Mouse (Mus musculus) thymus, adult 18-20 months (tissue): ENCODE results near the gene Ppia.
"Not testable (repeated sequence)": the region's sequence is repeated elsewhere in the genome, so short reads cannot be mapped to it uniquely, and the experiment has no call there.

Source experiments
- DNase-seq, 2 experiments: peaks; one replicate each; pipeline ENCODE4 v3.0.0; 2022; ENCODE audit warnings: mixed read lengths in 2 of 2

Ppia gene

DNA sequence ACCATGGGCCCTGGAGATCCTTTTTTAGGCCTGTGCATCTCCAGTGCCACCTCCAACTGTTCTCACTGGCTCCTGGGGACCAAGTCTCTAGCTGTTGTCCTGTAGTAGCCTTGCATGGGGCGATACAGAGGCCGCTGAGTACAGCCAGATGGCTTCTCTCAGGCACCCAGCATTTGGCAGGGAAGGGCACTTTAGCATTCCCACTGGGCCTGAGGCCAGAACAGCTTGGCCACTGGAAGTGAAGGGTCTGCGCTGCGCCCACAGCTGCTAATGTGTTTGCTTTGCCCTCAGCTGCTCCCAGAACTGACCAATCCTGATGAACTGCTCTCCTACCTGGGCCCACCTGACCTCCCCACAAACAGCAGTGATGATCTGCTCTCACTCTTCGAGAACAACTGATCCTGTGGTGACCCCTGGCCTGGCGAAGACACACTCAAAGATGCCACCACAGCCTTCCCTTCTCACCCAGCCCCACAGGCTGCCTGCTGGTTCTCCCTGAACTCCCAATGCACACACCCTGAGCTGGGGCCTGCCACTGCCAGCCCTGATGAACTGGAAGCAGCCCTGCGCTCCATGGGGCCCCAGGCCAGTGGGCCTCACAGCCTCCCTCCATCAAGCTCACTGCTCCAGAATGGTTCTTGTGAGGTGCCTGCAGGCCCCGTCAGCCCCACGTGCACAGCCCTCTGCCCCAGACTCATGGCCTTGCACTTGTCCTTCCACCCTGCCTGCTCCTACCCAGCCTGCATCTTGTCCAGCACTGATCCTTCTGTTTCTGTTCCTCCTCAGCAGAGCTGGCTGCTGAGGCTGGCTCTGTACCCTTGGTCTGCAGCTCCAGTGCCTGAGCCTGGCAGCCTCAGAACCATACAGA is 10.3 kb upstream of the Ppia start:
- DNase-seq = no peak

DNA sequence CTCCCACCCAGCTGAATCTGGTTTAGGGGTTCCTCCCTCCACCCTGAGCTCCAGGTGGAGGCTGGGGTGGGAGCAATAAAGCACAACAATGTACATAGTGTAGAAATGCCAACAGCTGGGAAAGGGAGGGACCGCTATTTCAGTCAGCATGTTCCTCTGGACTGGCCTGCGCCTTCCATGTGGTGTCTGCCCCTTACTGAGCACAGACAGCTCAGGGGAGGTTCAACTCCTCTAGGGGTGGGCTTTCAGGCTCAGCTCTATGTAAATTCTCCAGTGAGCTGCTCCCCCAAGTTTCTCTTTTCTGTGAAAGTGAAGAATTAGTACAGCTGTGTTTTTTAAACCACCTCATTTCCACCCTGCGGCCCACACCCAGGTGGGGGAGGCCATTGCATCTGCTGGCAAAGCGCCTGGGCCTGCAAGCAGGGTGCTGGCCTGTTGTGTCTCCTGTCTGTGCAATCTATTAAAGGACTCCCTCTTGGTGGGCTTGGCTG is 9.6 kb upstream of the Ppia start:
- no peak for DNase-seq

DNA sequence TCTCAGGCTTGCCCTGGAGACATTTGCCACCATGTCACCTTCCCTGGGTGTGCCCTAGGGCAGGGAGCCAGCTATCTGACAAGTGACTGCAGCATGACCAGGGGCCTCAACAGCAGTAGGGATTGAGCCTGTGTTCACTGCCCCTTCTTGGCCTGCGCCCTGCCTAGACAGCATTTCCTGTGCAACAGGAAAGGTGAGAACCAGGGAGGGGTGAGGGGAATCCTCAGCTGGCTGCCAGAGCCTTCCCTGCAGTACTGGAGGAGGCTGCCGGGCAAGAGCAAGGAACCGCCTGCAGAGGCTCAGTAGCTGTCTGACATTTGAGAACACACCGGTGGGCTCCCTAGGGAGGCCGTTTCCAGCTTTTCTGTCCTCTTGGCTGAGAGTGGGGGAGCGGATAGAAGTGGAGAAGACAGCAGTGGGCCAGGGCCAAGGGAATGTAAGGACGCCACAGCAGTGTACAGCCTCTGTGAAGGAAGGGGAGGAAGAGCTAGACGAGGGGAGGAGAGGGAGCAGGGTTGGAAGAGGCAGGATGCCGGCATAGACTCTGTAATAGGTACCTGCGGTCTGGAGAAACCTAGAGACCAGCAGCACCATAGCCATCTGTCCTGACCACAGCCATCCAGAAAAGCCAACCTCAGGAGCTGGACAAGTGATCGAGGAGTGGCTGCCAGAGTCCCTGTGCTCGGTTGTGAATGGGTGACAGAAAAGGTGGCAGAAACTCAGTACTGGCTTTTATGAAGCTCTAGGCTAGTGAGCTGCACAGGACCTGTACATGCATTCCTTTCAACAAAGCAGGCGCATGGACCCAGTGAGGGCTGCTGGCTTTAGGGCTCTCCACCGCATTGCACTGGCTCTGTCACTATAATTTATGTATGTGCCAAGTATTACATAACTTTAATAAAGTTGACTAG is 8.7 kb upstream of the Ppia start:
- peak; percentile 52 to 58 for DNase-seq

DNA sequence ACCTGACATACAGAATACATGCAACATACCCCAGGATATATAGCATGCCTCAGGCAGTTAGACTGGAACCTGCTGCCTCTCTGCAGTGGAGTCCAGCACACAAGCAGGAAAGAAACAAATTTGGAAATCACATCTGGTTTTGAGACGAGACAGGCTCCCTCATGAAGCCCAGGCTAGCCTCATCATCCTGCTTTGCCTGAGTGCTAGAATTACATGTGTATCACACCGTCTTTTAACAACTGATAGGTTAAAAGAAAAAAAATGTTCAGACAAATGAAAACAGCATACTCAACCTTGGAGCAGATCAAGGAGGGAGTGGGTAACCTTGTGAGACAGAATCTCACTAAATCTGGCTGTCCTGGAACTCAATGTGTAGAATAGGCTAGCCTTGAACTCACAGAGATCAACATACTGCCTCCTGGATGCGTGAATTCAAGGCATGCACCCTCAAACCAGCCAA is 8.1 kb upstream of the Ppia start:
- DNase-seq = no peak

DNA sequence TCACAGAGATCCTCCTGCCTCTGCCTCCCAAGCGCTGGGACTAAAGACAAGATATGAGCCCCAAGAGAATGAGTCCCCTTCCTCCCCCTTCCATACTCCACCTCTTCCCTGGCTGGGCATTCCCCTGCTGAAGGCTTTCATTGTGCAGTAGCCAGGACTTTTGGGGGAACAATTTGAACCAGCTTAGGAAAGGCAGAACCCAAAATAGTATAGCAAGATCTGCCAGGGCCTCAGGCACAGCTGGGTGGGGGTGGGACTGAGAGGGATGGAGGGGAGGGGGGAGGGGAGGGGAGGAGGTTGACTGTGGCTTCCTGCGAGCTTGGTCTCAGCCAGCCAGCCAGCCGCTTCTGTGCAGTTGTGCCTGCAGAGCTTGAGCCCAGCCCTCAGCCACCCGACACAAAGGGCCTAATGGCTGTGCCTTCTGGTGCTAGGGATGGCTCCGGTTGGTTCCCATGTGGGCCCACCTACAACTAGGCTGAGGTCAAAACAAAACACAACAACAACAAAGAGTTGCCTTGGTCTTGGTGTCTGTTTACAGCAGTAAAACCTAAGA is 5.1 kb upstream of the Ppia start:
- peak in 1 of 2 experiments; percentile 54 for DNase-seq

DNA sequence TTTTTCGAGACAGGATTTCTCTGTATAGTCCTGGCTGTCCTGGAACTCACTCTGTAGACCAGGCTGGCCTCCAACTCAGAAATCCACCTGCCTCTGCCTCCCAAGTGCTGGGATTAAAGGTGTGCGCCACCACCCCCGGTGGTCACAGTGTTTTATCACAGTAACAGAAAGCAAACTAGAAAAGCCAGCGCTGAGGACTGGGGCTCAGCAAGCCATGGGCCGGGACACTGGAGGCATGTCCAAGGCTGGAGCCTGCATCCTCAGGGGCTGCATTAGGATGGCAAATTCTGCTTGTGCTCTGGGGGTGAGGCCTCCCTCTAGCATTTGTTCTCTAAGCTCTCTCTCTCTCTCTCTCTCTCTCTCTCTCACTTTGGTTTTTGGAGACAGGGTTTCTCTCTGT is 4.5 kb upstream of the Ppia start:
- DNase-seq = not testable (repeated sequence)

DNA sequence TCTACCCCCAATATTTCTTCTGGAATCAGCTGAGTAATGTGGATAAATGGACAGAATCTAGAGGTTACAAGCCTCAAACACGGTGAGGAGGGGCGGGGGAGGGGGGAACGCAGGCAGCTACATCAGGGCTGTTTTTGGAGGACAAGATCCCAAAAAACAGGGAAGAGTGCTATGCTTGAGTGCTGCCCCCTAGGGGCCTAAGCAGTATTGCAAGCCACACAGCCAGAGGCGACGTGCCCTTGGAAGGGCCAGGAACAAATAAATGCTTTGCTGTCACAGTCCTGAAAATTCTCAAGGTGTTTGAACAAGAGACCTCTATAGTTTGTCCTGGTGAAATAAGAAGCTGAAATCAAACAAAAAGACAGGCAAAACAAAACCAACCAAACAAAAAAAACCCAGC is 3.6 kb upstream of the Ppia start:
- DNase-seq = no peak

DNA sequence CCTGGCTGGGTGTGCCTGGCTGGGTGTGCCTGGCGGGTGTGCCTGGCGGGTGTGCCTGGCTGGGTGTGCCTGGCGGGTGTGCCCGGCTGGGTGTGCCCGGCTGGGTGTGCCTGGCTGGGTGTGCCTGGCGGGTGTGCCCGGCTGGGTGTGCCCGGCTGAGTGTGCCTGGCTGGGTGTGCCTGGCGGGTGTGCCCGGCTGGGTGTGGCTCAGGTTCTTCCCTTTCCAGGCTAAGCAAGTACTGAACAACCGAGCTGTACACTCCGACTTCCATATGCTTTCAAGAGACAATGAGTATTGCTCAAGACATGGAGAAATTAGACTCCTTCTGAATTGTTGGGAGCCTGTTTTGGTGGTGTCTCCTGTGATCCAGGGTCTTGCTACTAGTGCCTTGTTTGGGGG is 2.0 kb upstream of the Ppia start:
- DNase-seq = no peak

DNA sequence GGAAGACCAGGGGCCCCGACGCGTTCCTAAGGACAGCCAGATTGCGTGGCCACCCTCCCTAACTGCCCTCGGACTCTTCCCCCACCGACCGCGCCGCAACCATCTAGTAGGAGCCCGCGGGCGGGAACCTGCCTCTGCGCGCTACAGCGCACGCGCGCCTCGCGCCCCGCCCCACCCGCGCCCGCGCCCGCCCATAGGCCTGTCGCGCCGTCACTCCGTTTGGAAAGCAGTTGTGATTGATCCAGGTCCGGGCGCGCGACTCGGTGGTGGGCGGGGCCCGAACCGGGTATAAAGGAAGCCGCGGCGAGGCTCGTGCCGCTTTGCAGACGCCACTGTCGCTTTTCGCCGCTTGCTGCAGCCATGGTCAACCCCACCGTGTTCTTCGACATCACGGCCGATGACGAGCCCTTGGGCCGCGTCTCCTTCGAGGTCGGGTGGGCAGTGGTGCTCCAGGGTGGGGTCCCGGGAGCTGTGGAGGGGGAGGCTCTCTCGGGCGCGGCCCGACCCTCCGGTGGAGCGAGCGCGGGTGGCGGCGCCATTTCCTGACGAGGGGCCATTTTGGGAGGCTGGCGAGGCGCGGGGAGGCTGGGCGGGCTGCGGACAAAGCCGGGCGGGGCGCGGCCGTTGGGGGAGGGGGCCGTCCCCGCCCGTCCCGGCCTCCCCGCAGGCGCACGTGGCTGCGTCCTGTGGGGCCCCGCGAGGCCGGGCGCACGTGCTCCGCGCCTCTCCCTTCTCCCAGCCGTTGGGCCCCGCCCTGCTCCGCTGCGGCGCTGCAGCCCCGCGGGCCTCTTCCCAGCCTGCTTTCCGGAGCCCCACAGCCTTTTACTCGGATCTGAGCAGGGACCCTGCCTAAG is 535 bp downstream of the Ppia start:
- DNase-seq = peak; percentile 97

DNA sequence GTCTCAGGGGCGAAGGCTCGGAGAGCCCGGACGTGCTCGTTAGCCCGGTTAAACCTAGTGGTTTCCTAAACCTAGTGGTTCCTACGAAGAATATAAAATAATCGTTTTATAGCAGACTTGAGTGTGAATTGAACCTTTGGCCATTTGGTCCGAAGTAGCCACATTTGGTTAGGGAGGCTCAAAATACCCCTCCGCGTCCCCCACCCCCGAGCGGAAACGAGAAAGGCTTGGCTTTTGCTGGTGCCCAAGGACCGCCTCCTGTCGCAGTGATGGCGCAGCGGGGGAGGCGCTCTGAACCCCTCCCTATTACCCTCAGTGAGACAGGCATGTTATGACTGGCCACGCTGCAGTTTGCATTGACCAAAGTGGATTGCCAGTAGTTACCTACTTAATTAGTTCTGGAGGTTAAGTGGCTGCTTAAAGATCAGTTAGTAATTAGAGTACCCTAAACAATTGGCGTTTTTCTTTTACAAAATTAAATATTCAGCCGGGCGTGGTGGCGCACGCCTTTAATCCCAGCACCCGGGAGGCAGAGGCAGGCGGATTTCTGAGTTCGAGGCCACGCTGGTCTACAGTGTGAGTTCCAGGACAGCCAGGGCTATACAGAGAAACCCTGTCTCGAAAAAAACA is 1.3 kb downstream of the Ppia start:
- peak; percentile 73 to 84 for DNase-seq

DNA sequence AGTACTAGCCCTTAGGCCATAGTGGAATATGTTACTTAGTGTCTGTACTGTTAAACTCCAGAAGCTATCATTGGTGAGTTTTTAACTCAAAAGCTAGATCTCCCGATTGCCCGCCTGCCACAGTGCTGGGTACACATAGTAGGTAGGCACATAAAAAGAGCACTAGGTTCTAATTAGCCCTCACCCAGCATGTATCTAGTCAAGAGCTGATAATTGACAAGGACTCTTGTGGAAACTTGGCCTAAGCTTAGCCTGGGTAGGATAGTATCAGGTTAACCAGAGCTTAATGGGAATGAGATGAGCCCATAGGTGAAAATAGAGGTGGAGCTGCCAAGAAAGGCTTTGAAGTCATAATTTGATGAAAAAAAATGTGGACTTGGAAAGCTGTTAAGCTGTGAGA is 1.8 kb downstream of the Ppia start:
- no peak for DNase-seq

DNA sequence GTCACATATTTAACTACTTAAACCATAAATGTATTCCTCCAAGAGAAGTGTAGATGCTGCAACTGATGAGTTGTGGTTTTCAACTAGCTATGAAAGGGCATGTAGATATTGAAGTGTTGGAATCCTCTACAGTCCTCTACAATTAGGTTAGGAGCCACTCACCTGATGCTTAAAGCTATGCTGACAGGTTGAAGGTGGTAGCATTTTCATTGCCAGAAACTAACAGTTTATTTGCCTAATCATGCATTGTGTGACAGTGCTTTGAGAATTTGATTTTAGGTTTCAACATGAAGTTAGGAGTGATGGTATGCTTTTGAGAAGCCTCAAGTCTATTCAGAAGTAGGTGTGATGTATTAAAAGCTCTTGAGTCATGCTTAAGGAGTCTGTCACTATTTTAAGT is 2.2 kb downstream of the Ppia start:
- DNase-seq = no peak

DNA sequence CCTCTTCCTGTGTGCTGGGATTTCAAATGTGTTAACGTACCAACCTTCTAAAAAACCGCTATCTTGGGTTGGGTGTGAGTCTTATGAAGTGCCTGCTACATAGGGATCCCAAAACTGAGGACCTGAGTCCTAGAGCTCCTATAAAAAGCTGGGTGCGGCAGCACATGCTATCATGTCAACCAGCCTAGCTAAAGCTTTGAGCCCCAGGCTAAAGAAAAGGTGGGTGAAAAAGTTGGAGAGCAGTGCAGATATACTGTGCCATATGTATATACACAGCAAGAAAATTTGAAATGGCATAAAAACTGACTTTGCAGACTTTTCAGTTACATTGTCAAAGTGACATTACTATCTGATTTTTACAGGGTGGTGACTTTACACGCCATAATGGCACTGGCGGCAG is 3.5 kb downstream of the Ppia start:
- no peak for DNase-seq

DNA sequence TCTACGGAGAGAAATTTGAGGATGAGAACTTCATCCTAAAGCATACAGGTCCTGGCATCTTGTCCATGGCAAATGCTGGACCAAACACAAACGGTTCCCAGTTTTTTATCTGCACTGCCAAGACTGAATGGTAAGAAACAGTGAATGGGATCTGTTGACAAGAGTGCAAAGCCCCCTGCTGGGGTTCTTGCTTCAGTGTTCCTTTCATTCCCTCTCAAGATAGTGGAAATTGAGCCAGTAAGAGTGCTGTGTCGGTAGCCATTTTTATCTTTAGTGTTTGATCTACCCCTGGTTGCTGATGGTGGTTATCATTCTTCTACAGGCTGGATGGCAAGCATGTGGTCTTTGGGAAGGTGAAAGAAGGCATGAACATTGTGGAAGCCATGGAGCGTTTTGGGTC is 3.9 kb downstream of the Ppia start:
- not testable (repeated sequence) for DNase-seq

DNA sequence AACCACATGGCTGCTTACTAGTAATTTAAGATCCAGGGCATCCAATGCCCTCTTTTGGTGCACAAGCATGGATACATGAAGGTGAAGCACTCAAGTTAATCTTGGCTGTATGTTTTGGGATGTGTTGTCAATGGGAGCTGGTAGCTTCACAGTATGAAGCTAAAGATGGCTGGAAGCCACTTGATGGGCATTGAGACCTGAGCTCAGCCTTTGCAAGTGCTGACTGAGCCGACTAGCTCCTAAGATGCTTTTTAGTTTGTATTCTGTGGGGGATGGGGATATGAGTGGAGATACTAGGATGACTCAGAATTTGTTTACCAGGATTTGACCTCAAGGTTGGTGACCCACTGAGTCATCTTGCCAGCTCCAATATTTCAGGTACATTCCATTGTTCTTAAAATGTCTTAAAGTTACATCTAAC is 5.0 kb downstream of the Ppia start:
- no peak for DNase-seq

DNA sequence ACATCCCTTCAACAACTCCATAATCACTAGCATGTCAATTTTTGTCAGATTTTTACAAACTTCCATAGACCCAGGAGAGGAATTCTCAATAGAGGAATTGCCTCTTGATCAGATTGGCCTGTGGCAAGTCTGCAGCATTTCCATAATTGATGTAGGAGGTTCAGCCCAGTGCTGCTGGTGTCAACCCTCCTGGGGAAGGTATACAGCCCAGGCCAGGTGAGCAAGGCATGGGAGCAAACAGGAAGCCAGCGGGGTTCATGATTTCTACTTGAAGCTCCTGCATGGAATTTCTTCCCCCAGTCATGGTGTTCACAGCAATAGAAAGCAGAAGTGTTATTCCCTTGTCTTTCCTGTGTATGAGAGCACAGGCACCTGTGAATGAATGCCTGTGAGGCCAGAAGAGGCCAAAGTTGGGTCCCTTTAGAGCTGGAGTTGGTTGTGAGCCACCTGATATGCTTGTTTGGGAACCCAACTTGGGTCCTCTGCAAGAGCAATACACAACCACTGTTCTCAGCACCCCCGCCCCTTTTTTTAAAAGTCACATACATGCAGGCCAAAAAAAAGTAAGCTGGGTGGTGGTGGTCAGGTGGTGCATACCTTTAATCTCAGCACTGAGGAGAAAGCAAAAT is 5.6 kb downstream of the Ppia start:
- no peak for DNase-seq

DNA sequence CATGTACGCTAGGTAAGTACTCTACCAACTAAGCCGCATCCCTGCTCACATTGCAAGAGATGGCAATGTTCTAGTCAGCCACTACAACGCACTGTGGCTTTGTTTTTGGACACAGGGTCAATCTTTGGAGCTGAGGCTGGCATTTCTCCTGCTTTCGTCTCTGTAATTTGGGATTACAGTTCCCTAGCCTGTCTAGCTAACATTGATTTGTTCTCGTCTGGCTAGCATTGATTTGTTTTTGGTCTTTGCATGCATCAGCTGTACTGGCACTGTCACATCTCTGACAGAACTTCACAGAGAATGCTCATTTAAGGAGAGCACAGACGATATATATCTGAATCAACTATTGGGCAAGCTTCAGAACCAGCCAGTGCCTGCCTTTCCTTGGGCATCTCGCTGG is 14.9 kb downstream of the Ppia start:
- no peak for DNase-seq

DNA sequence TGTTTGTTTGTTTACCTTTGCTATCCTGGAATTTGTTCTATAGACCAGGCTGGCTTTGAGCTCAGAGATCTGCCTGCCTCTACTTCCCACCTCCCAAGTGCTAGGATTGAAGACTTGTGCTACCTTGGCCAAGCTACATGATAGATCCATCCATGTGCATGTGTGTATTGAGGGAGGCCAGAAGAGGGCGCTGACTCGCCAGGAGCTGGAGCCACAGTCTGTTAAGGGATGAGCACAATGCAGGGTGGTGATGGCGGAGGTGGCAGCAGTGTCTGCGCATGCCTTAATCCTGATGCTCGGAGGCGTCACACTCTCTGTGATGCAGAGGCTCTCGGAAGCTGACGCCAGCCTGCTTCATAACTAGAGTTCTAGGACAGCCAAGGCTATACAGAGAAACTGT is 21.2 kb downstream of the Ppia start:
- peak; percentile 41 for DNase-seq

DNA sequence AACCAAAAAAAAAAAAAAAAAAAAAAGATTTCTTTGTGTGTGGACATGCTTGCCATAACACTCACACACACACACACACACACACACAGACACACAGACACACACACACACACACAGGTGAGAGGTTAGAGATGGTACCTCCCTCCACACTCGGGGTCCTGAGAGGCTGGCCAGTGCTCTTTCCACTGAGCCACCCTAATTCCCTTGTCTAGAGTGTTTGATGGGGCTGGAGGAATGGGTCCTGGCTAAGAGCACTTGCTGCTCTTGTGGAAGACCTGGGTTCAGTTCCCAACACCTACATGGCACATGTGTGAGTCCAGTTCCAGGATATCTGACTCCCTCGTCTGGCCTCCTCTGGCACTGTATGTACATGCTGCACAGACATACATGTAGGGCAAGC is 22.4 kb downstream of the Ppia start:
- DNase-seq = no peak

DNA sequence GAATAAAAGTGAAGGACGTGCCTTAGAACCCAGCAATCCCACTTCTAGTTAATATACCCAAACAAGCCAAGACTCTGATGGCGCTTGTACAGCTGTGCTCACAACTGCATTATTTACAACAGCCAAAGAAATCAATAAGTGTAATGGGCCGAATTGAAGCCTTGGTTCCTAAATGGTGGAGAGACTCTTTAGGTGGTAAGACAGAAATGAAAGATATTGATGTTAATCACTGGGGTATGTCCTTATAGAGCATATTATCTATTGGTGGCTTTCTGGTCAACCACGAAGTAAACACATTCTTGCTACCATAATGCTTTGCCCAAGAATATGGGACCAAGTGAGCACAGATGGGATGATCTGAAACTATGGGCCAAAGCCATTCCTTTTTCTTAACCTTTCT is 24.9 kb downstream of the Ppia start:
- DNase-seq = no peak

DNA sequence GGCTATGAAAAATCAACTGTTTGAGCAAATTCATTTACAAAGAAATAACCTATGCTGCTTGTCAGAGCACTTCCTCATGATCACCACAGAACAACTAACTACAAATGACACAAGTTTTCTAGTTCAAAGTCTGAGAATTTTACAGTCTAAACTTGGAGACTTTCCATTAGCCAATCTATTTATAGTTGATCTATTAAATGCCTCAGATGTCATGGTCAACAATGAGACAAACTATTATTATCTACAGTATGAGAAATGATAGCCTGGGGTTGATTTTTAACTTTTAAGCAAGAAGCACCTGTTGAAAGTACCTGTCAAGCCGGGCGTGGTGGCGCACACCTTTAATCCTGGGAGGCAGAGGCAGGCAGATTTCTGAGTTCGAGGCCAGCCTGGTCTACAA is 27.3 kb downstream of the Ppia start:
- DNase-seq = no peak
